Mouse (Mus musculus) midbrain, embryonic 16.5 days (tissue): ENCODE results near the gene Cdc42ep1. TPM values are rescaled to one million over a fixed set of nuclear protein-coding genes. Genes with fewer than 3 reads are reported as not detected.

Source experiments
- ATAC-seq: fragments of 200-750 bp; cut with Nextera tagmentation; 2 replicates; pipeline ENCODE4 v1.8.0; 2017; ENCODE audit warnings: moderate TSS enrichment
- H3K27ac ChIP-seq: fragments of 300-500 bp; sonication (generic); 2 replicates; pipeline ENCODE4 v1.5.1; 2014; ENCODE audit warnings: mild to moderate bottlenecking, low read length, mixed read lengths
- H3K27me3 ChIP-seq: fragments of 300-500 bp; sonication (generic); 2 replicates; pipeline ENCODE4 v1.6.1; 2014; ENCODE audit warnings: low read depth, low read length, mixed read lengths; ENCODE audit not compliant: control insufficient read depth, insufficient read depth
- H3K36me3 ChIP-seq: fragments of 300-500 bp; sonication (generic); 2 replicates; pipeline ENCODE4 v1.6.1; 2014; ENCODE audit warnings: mild to moderate bottlenecking, low read length, moderate library complexity, mixed read lengths; ENCODE audit not compliant: control insufficient read depth, insufficient read depth
- H3K4me1 ChIP-seq: fragments of 300-500 bp; sonication (generic); 2 replicates; pipeline ENCODE4 v1.6.1; 2014; ENCODE audit warnings: mild to moderate bottlenecking, low read length, mixed read lengths; ENCODE audit not compliant: control insufficient read depth, insufficient read depth
- H3K4me2 ChIP-seq: fragments of 300-500 bp; sonication (generic); 2 replicates; pipeline ENCODE4 v1.6.1; 2014; ENCODE audit warnings: mild to moderate bottlenecking, low read length, mixed read lengths
- H3K4me3 ChIP-seq: fragments of 300-500 bp; sonication (generic); 2 replicates; pipeline ENCODE4 v1.5.1; 2014; ENCODE audit warnings: low read depth, mild to moderate bottlenecking, low read length, moderate library complexity, mixed read lengths
- H3K9ac ChIP-seq: fragments of 300-500 bp; sonication (generic); 2 replicates; pipeline ENCODE4 v1.6.1; 2014; ENCODE audit warnings: low read depth, low read length, mixed read lengths
- H3K9me3 ChIP-seq: fragments of 300-500 bp; sonication (generic); replicated peaks from 2 replicates; pipeline ENCODE4 v1.6.1; 2014; ENCODE audit warnings: mild to moderate bottlenecking, low read length, mixed read lengths; ENCODE audit not compliant: control insufficient read depth, poor library complexity, severe bottlenecking
- WGBS: fragments of 180-500 bp; shearing (Covaris S2); extraction: QIAGEN DNeasy Blood & Tissue Kit; methylation state at CpG from one replicate; pipeline ENCODE4 v1.1.7; 2014; 5-methylcytosine and 5-hydroxymethylcytosine counted together
- polyA plus RNA-seq: library from polyadenylated mRNA; unstranded; fragments of >200 nt; fragmentation: Nextera tagmentation; extraction: Ambion mirVana; gene quantifications from 2 replicates; pipeline ENCODE4 v1.2.1, GENCODE M21; 2015

Cdc42ep1 gene
- polyA plus RNA-seq, result 11.4 and 13.6 TPM in 2 replicates

DNA sequence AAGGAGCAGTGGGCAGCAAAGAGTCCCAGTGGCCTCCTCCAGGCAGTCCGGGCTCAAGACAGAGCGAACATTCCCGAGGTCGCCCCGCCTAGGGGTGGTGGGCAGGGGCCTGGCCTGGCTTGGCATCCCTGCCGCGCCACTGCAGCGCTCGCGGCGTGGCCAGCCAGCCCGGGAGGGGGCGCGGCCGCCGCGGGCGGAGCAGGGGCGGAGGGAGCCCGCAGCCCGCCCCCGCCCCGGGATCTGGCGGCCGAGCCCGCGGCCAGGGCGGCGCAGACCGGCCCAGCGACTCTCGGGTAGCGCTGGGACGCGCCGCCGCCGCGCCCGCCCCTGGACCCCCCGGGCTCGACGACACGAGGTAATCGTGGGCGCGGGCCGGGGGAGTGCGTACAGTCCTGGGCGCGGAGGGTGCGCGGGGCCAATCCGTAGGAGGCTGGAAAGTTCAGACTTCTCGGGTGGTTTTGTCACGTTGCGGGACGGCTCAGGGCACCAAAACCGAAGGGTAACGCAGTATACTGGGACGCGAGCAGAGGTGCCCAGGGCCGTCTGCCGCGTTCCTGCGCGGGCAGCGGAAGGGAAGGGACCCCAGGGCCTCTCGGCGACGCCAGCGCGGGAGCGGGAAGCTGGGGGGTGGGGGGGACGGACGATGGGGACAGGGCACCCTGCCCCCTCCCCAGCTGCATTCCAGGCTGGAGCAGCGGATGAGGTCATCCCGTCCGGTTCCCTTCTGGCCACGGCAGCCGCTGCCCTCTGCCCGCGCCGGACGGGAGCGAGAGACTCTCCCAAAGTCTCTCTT, at the start of gene Cdc42ep1:
Gene Cdc42ep1, plus strand, starts transcription at position 254 of the 793 bp plus-strand sequence.
- Histone ChIP-seq H3K9me3 (no peaks in the 10 kb centered on the region), H3K4me1 (peaks cover 24% of the 10 kb centered on the region), H3K4me3 (peak within 1 kb of the TSS; percentile 43), H3K9ac (peak within 1 kb of the TSS; percentile 61), H3K27ac (peak within 1 kb of the TSS; percentile 70), H3K36me3 (no peaks in the 10 kb centered on the region), H3K27me3 (peaks cover 22% of the 10 kb centered on the region), H3K4me2 (peak within 1 kb of the TSS; percentile 76)
- peak; percentile 47; the same call in 1 of the 2 replicates for ATAC-seq
- WGBS, result under 1% methylated on average over 74 of the region's 86 CpGs

- no peak overlapping the region for H3K4me3 ChIP-seq
- no peak overlapping the region for H3K9ac ChIP-seq
- peaks cover 2% of the 10 kb centered on the region; the same call in 1 of the 2 replicates for H3K4me1 ChIP-seq
- 45% methylated on average over 25 of the region's 25 CpGs for WGBS
- H3K4me2 ChIP-seq, result no peak overlapping the region
- H3K27me3 ChIP-seq, result peaks cover 9% of the 10 kb centered on the region
- no peaks in the 10 kb centered on the region for H3K36me3 ChIP-seq
- H3K27ac ChIP-seq, result no peak overlapping the region
- ATAC-seq, result no peak
- H3K9me3 ChIP-seq, result no peaks in the 10 kb centered on the region
These were observed 46.0 kb upstream of the Cdc42ep1 start for GRCm38 (mm10) chr15:78796196-78797059.

DNA sequence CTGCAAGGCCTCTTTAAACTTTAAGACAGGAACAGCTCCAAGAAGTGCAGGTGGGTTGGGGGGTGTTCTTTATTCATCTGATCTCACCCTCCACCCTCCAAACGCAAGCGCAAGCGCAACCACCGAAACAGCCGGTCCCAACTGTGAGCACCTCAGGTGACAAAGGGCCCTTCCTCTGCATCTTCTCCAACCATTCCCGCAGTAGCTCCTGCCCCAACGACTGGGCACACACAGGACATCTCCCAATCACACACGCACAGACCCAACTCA, 45.4 kb upstream of the Cdc42ep1 start:
- no peak for ATAC-seq
- WGBS, result 87% methylated on average over 8 of the region's 8 CpGs
- Histone ChIP-seq H3K4me3 (no peak overlapping the region), H3K27ac (no peak overlapping the region), H3K36me3 (no peaks in the 10 kb centered on the region), H3K4me2 (no peak overlapping the region), H3K9me3 (no peaks in the 10 kb centered on the region), H3K27me3 (peaks cover 15% of the 10 kb centered on the region), H3K4me1 (peaks cover 5% of the 10 kb centered on the region; the same call in 1 of the 2 replicates), H3K9ac (no peak overlapping the region)

- Histone ChIP-seq H3K27me3 (peaks cover 26% of the 10 kb centered on the region), H3K36me3 (no peaks in the 10 kb centered on the region), H3K9ac (no peak overlapping the region), H3K4me1 (peaks cover 15% of the 10 kb centered on the region), H3K4me2 (no peak overlapping the region), H3K4me3 (no peak overlapping the region), H3K27ac (no peak overlapping the region), H3K9me3 (no peaks in the 10 kb centered on the region)
- no peak for ATAC-seq
- WGBS, result 26% methylated on average over 21 of the region's 21 CpGs
These were observed 43.4 kb upstream of the Cdc42ep1 start for GRCm38 (mm10) chr15:78799029-78799428.

DNA sequence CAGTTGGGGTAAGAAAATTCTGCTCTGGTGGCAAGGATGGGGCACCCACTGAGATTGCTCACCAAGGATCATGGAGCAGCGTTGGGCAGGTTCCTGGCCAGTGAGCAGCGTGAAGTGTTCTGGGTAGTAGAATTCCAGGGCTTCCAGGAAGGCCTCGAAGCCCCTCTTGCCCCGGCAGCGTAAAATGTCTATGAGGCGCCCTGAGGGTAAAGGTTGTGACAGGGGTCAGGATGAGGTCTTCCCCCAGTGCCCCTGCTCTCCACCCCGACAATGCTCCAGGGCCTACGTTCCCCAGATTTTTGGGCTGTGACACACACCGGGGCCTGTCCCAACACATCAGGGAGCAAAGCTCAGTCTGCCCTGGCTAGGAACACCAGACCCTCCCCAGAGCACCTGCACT, 40.9 kb upstream of the Cdc42ep1 start:
- no peak overlapping the region; the same call in 1 of the 2 replicates for H3K4me3 ChIP-seq
- no peak overlapping the region for H3K9ac ChIP-seq
- no peak overlapping the region for H3K27ac ChIP-seq
- peaks cover 15% of the 10 kb centered on the region for H3K4me1 ChIP-seq
- H3K4me2 ChIP-seq, result peak overlapping the region; percentile 80; the same call in 1 of the 2 replicates
- 73% methylated on average over 8 of the region's 9 CpGs for WGBS
- ATAC-seq, result no peak
- H3K27me3 ChIP-seq, result peaks cover 31% of the 10 kb centered on the region
- H3K36me3 ChIP-seq, result no peaks in the 10 kb centered on the region
- H3K9me3 ChIP-seq, result no peaks in the 10 kb centered on the region

- Histone ChIP-seq H3K4me3 (peak overlapping the region; percentile 54), H3K4me2 (peak overlapping the region; percentile 80), H3K36me3 (no peaks in the 10 kb centered on the region), H3K9ac (peak overlapping the region; percentile 69), H3K4me1 (peaks cover 15% of the 10 kb centered on the region), H3K27ac (no peak overlapping the region), H3K27me3 (peaks cover 31% of the 10 kb centered on the region), H3K9me3 (no peaks in the 10 kb centered on the region)
- 3% methylated on average over 63 of the region's 67 CpGs for WGBS
- ATAC-seq, result 0 out of 2 replicates have a peak, but pooled peaks have one; percentile 6
These were observed 40.3 kb upstream of the Cdc42ep1 start for GRCm38 (mm10) chr15:78801971-78802741.

GRCm38 (mm10) chr15:78802776-78803391, 39.5 kb upstream of the Cdc42ep1 start, which contains the start of gene Card10:
Card10 (minus strand) TSS chr15:78803042.
- Histone ChIP-seq H3K9me3 (no peaks in the 10 kb centered on the region), H3K4me3 (peak within 1 kb of the TSS; percentile 54), H3K36me3 (no peaks in the 10 kb centered on the region), H3K4me2 (peak within 1 kb of the TSS; percentile 80), H3K9ac (peak within 1 kb of the TSS; percentile 69), H3K27ac (no peak within 1 kb of the TSS), H3K4me1 (peaks cover 15% of the 10 kb centered on the region), H3K27me3 (peaks cover 31% of the 10 kb centered on the region)
- WGBS, result under 1% methylated on average over 39 of the region's 70 CpGs
- peak; percentile 43; the same call in 1 of the 2 replicates for ATAC-seq

DNA sequence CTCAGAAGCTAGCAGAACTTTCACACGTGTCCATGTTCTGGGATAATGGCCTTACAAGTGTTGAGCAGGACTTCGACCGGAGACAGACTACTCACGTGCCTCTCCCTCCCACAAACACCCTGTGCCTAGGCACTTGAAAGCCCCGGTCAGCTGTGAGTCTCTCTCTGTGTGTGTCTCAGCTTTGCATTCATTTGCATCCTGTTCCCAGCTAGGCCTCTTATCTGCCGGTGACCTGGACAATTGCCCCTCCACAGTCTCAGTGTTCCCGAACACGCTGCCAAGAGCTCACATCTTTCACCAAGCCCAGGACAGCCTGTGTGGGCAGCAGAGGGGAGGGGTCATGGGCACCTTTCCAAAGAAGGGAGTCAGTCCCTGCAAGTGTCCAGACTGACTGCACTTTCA, 38.9 kb upstream of the Cdc42ep1 start:
- Histone ChIP-seq H3K4me2 (no peak overlapping the region), H3K9ac (no peak overlapping the region), H3K27ac (no peak overlapping the region), H3K9me3 (no peaks in the 10 kb centered on the region), H3K4me3 (no peak overlapping the region), H3K27me3 (peaks cover 31% of the 10 kb centered on the region), H3K36me3 (no peaks in the 10 kb centered on the region), H3K4me1 (peaks cover 15% of the 10 kb centered on the region)
- 6% methylated on average over 8 of the region's 8 CpGs for WGBS
- ATAC-seq, result 0 out of 2 replicates have a peak, but pooled peaks have one; percentile 5
